Mouse (Mus musculus) liver, embryonic 18 days (tissue): ENCODE measurements around the gene Traf3ip1. TPM values are rescaled to one million over a fixed set of nuclear protein-coding genes. Genes with fewer than 3 reads are reported as not detected.

ENCODE experiments used
- polyA plus RNA-seq: library from polyadenylated mRNA; depleted of rRNA; stranded (reverse); fragments of >200 nt; gene quantifications from 2 replicates; pipeline ENCODE4 v1.2.3, GENCODE M21; 2012; rRNA removed

The Traf3ip1 gene
- polyA plus RNA-seq = 3.9 and 4.0 TPM in 2 replicates

GRCm38 (mm10) chr1:91494457-91495140, at the start of gene Traf3ip1:
Traf3ip1 (plus strand) TSS chr1:91494647.

GRCm38 (mm10) chr1:91459059-91459809, 35.2 kb upstream of the Traf3ip1 start, which contains the start of gene Per2:
Per2 (minus strand) TSS chr1:91459324.

GRCm38 (mm10) chr1:91540271-91540826, 45.9 kb downstream of the Traf3ip1 start, which contains the start of gene Asb1:
Asb1 (plus strand) TSS chr1:91540544.

Other genes with a start within 250 kb of the Traf3ip1 start
- 36.0 and 37.3 TPM in 2 replicates for gene Ube2f, start 244.3 kb upstream of the Traf3ip1 start, polyA plus RNA-seq
- 31.9 and 32.4 TPM in 2 replicates for gene Scly, start 196.3 kb upstream of the Traf3ip1 start, polyA plus RNA-seq
- gene Espnl, start 172.6 kb upstream of the Traf3ip1 start, polyA plus RNA-seq = 0.01 and 0.02 TPM in 2 replicates
- 0.01 and 0.02 TPM in 2 replicates for gene Klhl30, start 143.6 kb upstream of the Traf3ip1 start, polyA plus RNA-seq
- 1.7 and 2.1 TPM in 2 replicates for gene Erfe, start 128.2 kb upstream of the Traf3ip1 start, polyA plus RNA-seq
- gene Ilkap, start 95.8 kb upstream of the Traf3ip1 start, polyA plus RNA-seq = 40.4 and 45.2 TPM in 2 replicates
- 31.3 and 38.8 TPM in 2 replicates for gene Hes6, start 80.6 kb upstream of the Traf3ip1 start, polyA plus RNA-seq
- 8.2 and 9.5 TPM in 2 replicates for gene Per2, start 35.3 kb upstream of the Traf3ip1 start, polyA plus RNA-seq
- gene Asb1, start 45.9 kb downstream of the Traf3ip1 start, polyA plus RNA-seq = 5.5 and 5.8 TPM in 2 replicates